Mouse (Mus musculus): ENCODE measurements around the gene Ctnnal1. TPM values are rescaled to one million over a fixed set of nuclear protein-coding genes. Genes with fewer than 3 reads are reported as not detected.
"Not testable (repeated sequence)": the region's sequence is repeated elsewhere in the genome, so short reads cannot be mapped to it uniquely, and the experiment has no call there.

Gene Ctnnal1
- polyA plus RNA-seq, 1 experiment: 98.7 TPM

DNA sequence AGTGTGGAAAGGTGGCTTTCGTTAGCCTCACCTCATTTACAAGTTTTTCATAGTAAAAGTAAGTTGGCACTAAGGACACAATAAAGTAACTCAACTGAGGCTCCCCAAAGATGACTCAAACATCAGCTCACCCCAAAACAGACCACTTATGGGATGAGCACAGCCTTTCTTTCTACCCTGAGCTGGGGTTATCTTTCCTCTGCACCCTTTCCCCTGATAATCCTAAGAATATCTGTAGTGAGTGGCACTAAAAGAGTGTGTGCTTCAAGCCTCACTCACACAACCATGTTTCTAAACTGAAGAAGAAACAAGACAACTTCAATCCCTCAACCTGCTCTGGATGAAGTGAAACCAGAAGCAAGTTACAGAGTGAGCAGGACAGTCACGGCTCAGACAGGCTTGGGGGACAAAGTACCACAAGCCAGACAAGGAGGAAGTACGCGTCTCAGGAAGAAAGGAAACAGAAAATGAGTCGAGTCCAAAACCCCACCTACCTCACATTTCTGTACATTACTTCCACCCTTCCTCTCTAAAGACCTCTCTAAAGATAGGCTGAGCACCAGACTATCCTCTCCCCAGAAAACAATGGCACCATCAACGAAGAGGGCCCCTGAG, 27.6 kb upstream of the Ctnnal1 start:
- Histone ChIP-seq H3K27me3 (ENCODE audit: control insufficient read depth, insufficient read depth, low read length, poor library complexity, severe bottlenecking) (no peaks in the 10 kb centered on the region), H3K4me3 (ENCODE audit: low read depth, low read length) (no peak overlapping the region)
- TF ChIP-seq POLR2A (IDR thresholded peaks at IDR 0.05; ENCODE audit: insufficient read depth, low read length) (no peak), EP300 (IDR thresholded peaks at IDR 0.05; ENCODE audit: insufficient read depth, low read depth, low read length) (no peak), CTCF (IDR thresholded peaks at IDR 0.05; ENCODE audit: low read depth, low read length) (no peak)

DNA sequence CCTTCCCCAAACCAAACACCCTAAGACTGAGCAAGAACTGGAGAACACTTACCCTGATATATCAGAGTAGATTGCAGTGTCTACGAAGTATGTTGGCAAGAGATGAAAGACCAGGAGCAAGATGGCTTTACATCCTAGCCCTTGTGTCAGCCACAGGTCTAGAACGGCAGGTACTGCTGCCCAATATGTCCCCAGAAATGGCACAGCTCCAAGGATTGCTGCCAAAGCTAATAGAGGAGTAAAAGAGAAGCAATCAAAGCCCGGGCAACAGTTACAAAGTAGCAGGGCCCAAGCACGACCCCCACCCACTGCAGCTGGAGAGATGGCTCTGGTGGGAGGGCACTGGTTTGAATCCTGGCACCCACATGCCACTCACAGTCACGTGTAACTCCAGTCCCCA, 23.5 kb upstream of the Ctnnal1 start:
- Histone ChIP-seq H3K9ac (ENCODE audit: low read depth, poor library complexity, severe bottlenecking) (no peak overlapping the region), H3K9me3 (replicated peaks; ENCODE audit: control insufficient read depth, insufficient read depth, low read length, poor library complexity, severe bottlenecking) (no peaks in the 10 kb centered on the region), H3K27me3 (ENCODE audit: control insufficient read depth, insufficient read depth, low read length, poor library complexity, severe bottlenecking) (no peaks in the 10 kb centered on the region), H3K36me3 (ENCODE audit: control insufficient read depth, insufficient read depth, low read length, poor library complexity, severe bottlenecking) (peaks cover 63% of the 10 kb centered on the region), H3K27ac (ENCODE audit: insufficient read depth, low read length) (no peak overlapping the region), H3K4me1 (ENCODE audit: control insufficient read depth, insufficient read depth, low read length) (peaks cover 3% of the 10 kb centered on the region), H3K4me3 (ENCODE audit: low read depth, low read length) (no peak overlapping the region)
- TF ChIP-seq CTCF (IDR thresholded peaks at IDR 0.05; ENCODE audit: low read depth, low read length) (no peak), EP300 (IDR thresholded peaks at IDR 0.05; ENCODE audit: insufficient read depth, low read depth, low read length) (no peak), POLR2A (IDR thresholded peaks at IDR 0.05; ENCODE audit: insufficient read depth, low read length) (no peak)

More for the DNA sequence above, 27.6 kb upstream of the Ctnnal1 start:
- H3K9ac ChIP-seq (ENCODE audit: low read depth, poor library complexity, severe bottlenecking): no peak overlapping the region
- peaks cover 6% of the 10 kb centered on the region for H3K4me1 ChIP-seq (ENCODE audit: control insufficient read depth, insufficient read depth, low read length)
- no peaks in the 10 kb centered on the region for H3K9me3 ChIP-seq (replicated peaks; ENCODE audit: control insufficient read depth, insufficient read depth, low read length, poor library complexity, severe bottlenecking)
- H3K36me3 ChIP-seq (ENCODE audit: control insufficient read depth, insufficient read depth, low read length, poor library complexity, severe bottlenecking): peaks cover 36% of the 10 kb centered on the region
- H3K27ac ChIP-seq (ENCODE audit: insufficient read depth, low read length): peak overlapping the region; percentile 41; the same call in 1 of the 2 replicates

DNA sequence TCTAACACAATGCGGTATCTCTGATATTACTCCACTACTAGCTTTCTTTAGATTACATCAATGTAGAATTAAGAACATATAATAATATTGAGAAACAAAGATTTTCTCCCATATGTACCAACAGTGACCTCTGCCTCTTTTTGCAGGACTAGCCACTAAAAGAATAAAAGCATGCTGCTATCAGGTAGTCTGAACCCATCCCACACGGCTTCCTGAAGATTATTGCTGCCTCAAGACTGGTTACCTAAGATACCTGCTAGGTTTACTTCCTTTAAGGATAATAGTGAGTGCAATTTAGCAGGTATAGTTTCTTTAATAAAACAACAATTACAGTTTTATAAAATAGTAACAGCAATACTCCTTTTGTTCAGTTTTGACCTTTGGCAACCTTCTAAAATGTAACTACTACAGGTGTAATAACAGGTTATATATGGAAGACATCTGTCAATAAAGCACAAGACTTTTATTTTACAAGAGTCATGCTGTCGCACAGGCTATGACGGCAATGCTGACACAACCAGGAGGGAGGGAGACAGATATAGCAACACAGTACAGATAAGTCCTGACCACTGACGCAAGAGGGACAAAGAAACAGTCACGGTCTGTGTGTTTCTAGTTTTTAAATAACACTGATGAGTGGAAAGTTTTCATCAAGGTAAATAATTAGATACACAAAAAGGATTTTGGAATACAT, 21.4 kb upstream of the Ctnnal1 start:
- H3K9me3 ChIP-seq (replicated peaks; ENCODE audit: control insufficient read depth, insufficient read depth, low read length, poor library complexity, severe bottlenecking): no peaks in the 10 kb centered on the region
- H3K9ac ChIP-seq (ENCODE audit: low read depth, poor library complexity, severe bottlenecking): no peak overlapping the region
- TF ChIP-seq EP300 (IDR thresholded peaks at IDR 0.05; ENCODE audit: insufficient read depth, low read depth, low read length): no peak
- TF ChIP-seq POLR2A (IDR thresholded peaks at IDR 0.05; ENCODE audit: insufficient read depth, low read length): no peak
- no peak for TF ChIP-seq CTCF (IDR thresholded peaks at IDR 0.05; ENCODE audit: low read depth, low read length)
- H3K4me3 ChIP-seq (ENCODE audit: low read depth, low read length): no peak overlapping the region
- H3K27me3 ChIP-seq (ENCODE audit: control insufficient read depth, insufficient read depth, low read length, poor library complexity, severe bottlenecking): no peaks in the 10 kb centered on the region
- H3K36me3 ChIP-seq (ENCODE audit: control insufficient read depth, insufficient read depth, low read length, poor library complexity, severe bottlenecking): peaks cover 73% of the 10 kb centered on the region
- H3K4me1 ChIP-seq (ENCODE audit: control insufficient read depth, insufficient read depth, low read length): no peaks in the 10 kb centered on the region
- no peak overlapping the region for H3K27ac ChIP-seq (ENCODE audit: insufficient read depth, low read length)

DNA sequence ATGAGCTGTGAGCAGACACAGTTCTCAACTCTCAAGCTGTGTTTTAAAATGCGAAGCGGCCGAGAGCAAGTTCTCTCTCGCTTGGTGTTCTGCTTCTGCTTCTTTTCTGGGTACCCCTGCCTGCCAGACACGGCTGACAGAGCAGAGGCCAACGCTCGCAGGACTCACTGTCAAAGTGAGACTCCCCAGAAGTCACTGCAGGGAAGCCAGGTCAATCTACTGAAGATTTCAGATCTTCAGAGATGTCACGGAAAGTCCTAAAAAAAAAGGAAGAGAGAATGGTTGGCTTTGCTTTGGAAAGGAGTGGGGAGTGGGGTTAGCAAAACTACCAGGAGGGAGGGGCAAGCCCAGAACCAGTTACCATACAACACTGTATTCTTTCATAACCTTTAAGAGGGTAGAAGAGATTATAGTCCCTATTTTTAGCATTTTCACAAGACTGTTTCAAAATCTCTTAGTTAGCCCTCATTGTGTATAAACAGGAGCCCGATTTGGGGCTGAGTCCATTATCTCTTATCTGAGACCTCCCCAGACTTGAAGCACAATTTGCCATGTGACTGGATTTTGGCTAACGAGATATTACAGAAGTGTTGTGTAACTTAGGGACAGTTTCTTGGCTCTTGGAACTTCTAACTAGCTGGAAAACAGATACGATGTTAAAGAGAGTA, 15.2 kb upstream of the Ctnnal1 start:
- Histone ChIP-seq H3K9me3 (replicated peaks; ENCODE audit: control insufficient read depth, insufficient read depth, low read length, poor library complexity, severe bottlenecking) (peaks cover 4% of the 10 kb centered on the region; the same call in 1 of the 2 replicates), H3K4me3 (ENCODE audit: low read depth, low read length) (no peak overlapping the region), H3K9ac (ENCODE audit: low read depth, poor library complexity, severe bottlenecking) (no peak overlapping the region), H3K36me3 (ENCODE audit: control insufficient read depth, insufficient read depth, low read length, poor library complexity, severe bottlenecking) (peaks cover 63% of the 10 kb centered on the region), H3K27me3 (ENCODE audit: control insufficient read depth, insufficient read depth, low read length, poor library complexity, severe bottlenecking) (no peaks in the 10 kb centered on the region), H3K27ac (ENCODE audit: insufficient read depth, low read length) (no peak overlapping the region), H3K4me1 (ENCODE audit: control insufficient read depth, insufficient read depth, low read length) (no peaks in the 10 kb centered on the region)
- no peak for TF ChIP-seq EP300 (IDR thresholded peaks at IDR 0.05; ENCODE audit: insufficient read depth, low read depth, low read length)

DNA sequence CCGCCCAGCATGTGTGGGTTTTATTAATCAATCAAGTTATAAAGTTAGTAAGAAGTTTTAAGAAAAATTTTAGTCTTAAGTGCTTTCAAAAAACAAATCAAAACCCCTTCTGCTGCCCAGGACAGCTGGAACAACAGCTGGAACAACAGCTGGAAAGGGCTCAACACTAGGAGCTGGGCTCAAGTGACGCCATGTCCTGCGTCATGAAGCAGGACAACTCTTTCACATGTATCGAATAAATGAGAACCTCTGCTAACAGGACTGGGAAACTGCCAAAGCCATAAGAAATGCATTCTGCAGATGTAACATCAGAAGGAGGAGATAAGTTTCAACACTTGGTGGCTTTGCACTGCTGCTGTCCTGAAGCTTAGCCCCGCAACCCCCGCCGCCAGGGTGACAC, 14.0 kb upstream of the Ctnnal1 start:
- H3K4me1 ChIP-seq (ENCODE audit: control insufficient read depth, insufficient read depth, low read length): no peaks in the 10 kb centered on the region
- H3K27ac ChIP-seq (ENCODE audit: insufficient read depth, low read length): no peak overlapping the region
- no peak overlapping the region for H3K4me3 ChIP-seq (ENCODE audit: low read depth, low read length)
- no peaks in the 10 kb centered on the region for H3K27me3 ChIP-seq (ENCODE audit: control insufficient read depth, insufficient read depth, low read length, poor library complexity, severe bottlenecking)
- peaks cover 10% of the 10 kb centered on the region; the same call in 1 of the 2 replicates for H3K9me3 ChIP-seq (replicated peaks; ENCODE audit: control insufficient read depth, insufficient read depth, low read length, poor library complexity, severe bottlenecking)
- no peak for TF ChIP-seq POLR2A (IDR thresholded peaks at IDR 0.05; ENCODE audit: insufficient read depth, low read length)
- TF ChIP-seq CTCF (IDR thresholded peaks at IDR 0.05; ENCODE audit: low read depth, low read length): no peak
- TF ChIP-seq EP300 (IDR thresholded peaks at IDR 0.05; ENCODE audit: insufficient read depth, low read depth, low read length): no peak
- H3K36me3 ChIP-seq (ENCODE audit: control insufficient read depth, insufficient read depth, low read length, poor library complexity, severe bottlenecking): peaks cover 60% of the 10 kb centered on the region
- no peak overlapping the region for H3K9ac ChIP-seq (ENCODE audit: low read depth, poor library complexity, severe bottlenecking)

DNA sequence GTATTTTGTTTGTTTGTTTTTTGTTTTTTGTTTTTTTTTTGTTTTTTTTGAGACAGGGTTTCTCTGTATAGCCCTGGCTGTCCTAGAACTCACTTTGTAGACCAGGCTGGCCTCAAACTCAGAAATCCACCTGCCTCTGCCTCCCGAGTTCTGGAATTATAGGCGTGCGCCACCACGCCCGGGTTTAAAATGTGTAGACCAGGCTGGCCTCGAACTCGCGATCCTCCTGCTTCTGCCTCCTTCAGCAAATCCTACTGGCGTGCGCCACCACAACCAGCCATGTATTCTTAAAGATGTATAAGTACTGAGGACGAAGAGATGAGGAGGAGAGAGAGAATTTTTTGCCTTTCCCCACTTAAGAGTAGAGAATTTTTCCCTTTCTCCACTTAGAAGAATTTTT, 5.6 kb upstream of the Ctnnal1 start:
- not testable (repeated sequence) for H3K27ac ChIP-seq (ENCODE audit: insufficient read depth, low read length); H3K9ac ChIP-seq (ENCODE audit: low read depth, poor library complexity, severe bottlenecking); H3K9me3 ChIP-seq (replicated peaks; ENCODE audit: control insufficient read depth, insufficient read depth, low read length, poor library complexity, severe bottlenecking); H3K4me1 ChIP-seq (ENCODE audit: control insufficient read depth, insufficient read depth, low read length); H3K27me3 ChIP-seq (ENCODE audit: control insufficient read depth, insufficient read depth, low read length, poor library complexity, severe bottlenecking); H3K4me3 ChIP-seq (ENCODE audit: low read depth, low read length)
- peaks cover 15% of the 10 kb centered on the region for H3K36me3 ChIP-seq (ENCODE audit: control insufficient read depth, insufficient read depth, low read length, poor library complexity, severe bottlenecking)

All from ES-Bruce4 (cell line).